In the genomic region with DNA sequence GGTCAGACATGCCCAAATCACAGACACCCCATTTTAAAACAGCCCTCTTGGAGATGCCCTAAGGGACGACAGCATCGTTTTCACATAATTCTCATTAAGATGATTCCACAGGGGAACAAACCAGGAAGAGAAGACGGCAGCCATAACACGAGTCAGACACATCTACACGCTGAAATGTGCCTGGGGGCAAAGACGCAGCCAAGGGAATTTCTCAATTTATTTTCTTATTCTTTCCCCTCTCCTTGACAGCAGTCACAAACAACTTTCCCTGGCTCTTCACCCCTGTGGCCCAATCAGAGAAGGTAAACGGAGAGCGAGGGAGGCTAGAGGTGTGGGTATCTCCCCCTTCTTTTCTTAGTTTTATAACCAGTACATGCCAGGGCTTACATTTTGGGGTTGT, we compare ENCODE assay signal across 15 mouse cellular contexts. TPM values are rescaled to one million over a fixed set of nuclear protein-coding genes. Genes with fewer than 3 reads are reported as not detected.
"Had no signal": no experiment of that assay in that cellular context is flagged by ENCODE, and none has a peak within 500 bp of the region (broad histone marks: within the 10 kb centered on the region; RNA-seq: fewer than 3 reads in every experiment).

No protein-coding gene starts in this region.

- H3K4me2 ChIP-seq: kidney, embryonic 15.5 days; limb, embryonic 12.5 days; limb, embryonic 15.5 days; liver, embryonic 11.5 days; lung, embryonic 14.5 days had no signal

- H3K4me1 ChIP-seq: kidney, embryonic 15.5 days; limb, embryonic 12.5 days; limb, embryonic 15.5 days had no signal

- H3K9me3 ChIP-seq: kidney, embryonic 15.5 days; limb, embryonic 12.5 days; limb, embryonic 15.5 days had no signal

- H3K4me3 ChIP-seq: kidney, embryonic 15.5 days; limb, embryonic 12.5 days; limb, embryonic 15.5 days had no signal

- ATAC-seq: liver, postnatal 0 days; lung, postnatal 0 days had no signal

- H3K27ac ChIP-seq: kidney, embryonic 15.5 days; limb, embryonic 12.5 days; limb, embryonic 15.5 days; liver, embryonic 14.5 days; macrophage had no signal

- H3K9ac ChIP-seq: kidney, embryonic 15.5 days; limb, embryonic 12.5 days; limb, embryonic 15.5 days; liver, embryonic 14.5 days; liver, postnatal 0 days; lung, embryonic 14.5 days had no signal

- DNase-seq: kidney, adult 2 months; kidney, postnatal 10 days; kidney, postnatal 36 days; left cerebral cortex, postnatal 4 days; liver, postnatal 0 days; lung, embryonic 14.5 days; thymus, adult 18-20 months; thymus, postnatal 36 days had no signal

- H3K27me3 ChIP-seq: kidney, embryonic 15.5 days; limb, embryonic 12.5 days; limb, embryonic 15.5 days had no signal

- H3K36me3 ChIP-seq: kidney, embryonic 15.5 days; limb, embryonic 12.5 days; limb, embryonic 15.5 days had no signal

RNA-seq across cellular contexts. Expression of a gene that starts 40.8 kb away (rescaled TPM):
- polyA plus RNA-seq: limb, embryonic 12.5 days had no signal
